In the genomic region with DNA sequence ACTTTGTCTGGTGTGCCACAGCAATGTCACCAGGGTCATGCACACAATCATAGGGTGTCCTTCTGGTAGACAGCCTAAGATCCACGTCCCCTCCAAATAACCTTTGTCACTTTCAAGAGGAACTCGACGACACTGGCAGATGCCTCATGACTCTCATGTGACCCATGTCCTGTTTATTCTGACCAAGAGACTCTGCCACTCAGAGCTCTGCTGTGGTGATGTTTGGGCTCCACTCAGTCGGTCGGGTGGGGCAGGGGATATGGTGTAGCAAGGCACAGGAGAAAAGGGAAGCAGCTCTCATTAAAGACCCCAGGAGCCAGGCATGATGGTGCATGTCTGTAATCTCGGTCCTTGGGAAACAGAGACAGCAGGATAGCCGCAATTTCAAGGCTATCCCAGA, we compare ENCODE assay signal across 12 mouse cellular contexts. TPM values are rescaled to one million over a fixed set of nuclear protein-coding genes. Genes with fewer than 3 reads are reported as not detected.
A peak's percentile ranks its signal among the peaks of the same experiment; 100 is the strongest.
DNase-seq lines count a peak whose midpoint lies in the region; TF ChIP-seq lines count a peak whose summit lies in the region.
"Had no signal": no experiment of that assay in that cellular context is flagged by ENCODE, and none has a peak within 500 bp of the region (broad histone marks: within the 10 kb centered on the region; RNA-seq: fewer than 3 reads in every experiment).

No protein-coding gene starts in this region.

- TF ChIP-seq CTCF in thymus, adult 2 months (IDR thresholded peaks at IDR 0.05; ENCODE audit: borderline replicate concordance, control insufficient read depth, extremely low read depth, insufficient read depth, low read length, poor library complexity), result no peak

- peak; percentile 50 to 73 for DNase-seq in heart, adult 18-20 months
- no peak for DNase-seq in heart, postnatal 25 days (ENCODE audit: low spot score)
- DNase-seq in thymus, adult 2 months, result no peak
- DNase-seq in thymus, postnatal 10 days (ENCODE audit: low spot score in 2 of 2), result no peak
- DNase-seq in lung, postnatal 14 days, result peak; percentile 26
- DNase-seq in kidney, postnatal 36 days, result no peak
- no peak for DNase-seq in thymus, postnatal 0 days (ENCODE audit: low spot score)
- DNase-seq in thymus, postnatal 4 days, result no peak

- no peak overlapping the region; the same call in 1 of the 2 replicates for H3K27ac ChIP-seq in thymus, adult 2 months (ENCODE audit: control insufficient read depth, insufficient read depth, low read length)
- H3K27ac ChIP-seq: heart, embryonic 15.5 days; limb, embryonic 10.5 days; neural tube, embryonic 12.5 days had no signal

- no peaks in the 10 kb centered on the region for H3K36me3 ChIP-seq in thymus, adult 2 months (ENCODE audit: control insufficient read depth, insufficient read depth, low read length)
- H3K36me3 ChIP-seq: heart, embryonic 15.5 days; limb, embryonic 10.5 days; neural tube, embryonic 12.5 days had no signal

- H3K4me3 ChIP-seq in thymus, adult 2 months (ENCODE audit: control insufficient read depth, insufficient read depth, low read length), result peak overlapping the region; percentile 16; the same call in 1 of the 2 replicates
- H3K4me3 ChIP-seq: erythroblast, embryonic 14.5 days; heart, embryonic 15.5 days; limb, embryonic 10.5 days; neural tube, embryonic 12.5 days had no signal

- 31% methylated on average over 7 of the region's 7 CpGs for WGBS in thymus, adult 2 months

- no peaks in the 10 kb centered on the region for H3K27me3 ChIP-seq in thymus, adult 2 months (ENCODE audit: control insufficient read depth, insufficient read depth, low read length)
- H3K27me3 ChIP-seq: neural tube, embryonic 12.5 days had no signal

- intact Hi-C loops in heart, postnatal 25 days (cut with DNase I), result no loop called here

- TF ChIP-seq POLR2A in thymus, adult 2 months (IDR thresholded peaks at IDR 0.05; ENCODE audit: control insufficient read depth, extremely low read depth, insufficient read depth, low read length, poor library complexity), result no peak

- H3K4me1 ChIP-seq in thymus, adult 2 months (replicated peaks; ENCODE audit: control insufficient read depth, insufficient read depth, low read length), result no peaks in the 10 kb centered on the region
- H3K4me1 ChIP-seq: heart, embryonic 15.5 days; limb, embryonic 10.5 days; neural tube, embryonic 12.5 days had no signal

RNA-seq across cellular contexts. Expression of a gene that starts 8.2 kb away (rescaled TPM):
- total RNA-seq in heart, adult 18-20 months (2021), result 10 to 100 TPM; 16.9 to 20.0 TPM
- 10 to 100 TPM; 17.1 to 18.0 TPM for total RNA-seq in heart, postnatal 25 days (2021)
- 237 and 275 TPM in 2 replicates for polyA plus RNA-seq in thymus, adult 2 months (2012; rRNA removed)
- 134 and 147 TPM in 2 replicates for polyA plus RNA-seq in thymus, postnatal 0 days (2015; fragmentation: Nextera tagmentation; extraction: Ambion mirVana)

RNA-seq across cellular contexts. Expression of a gene that starts 8.5 kb away (rescaled TPM):
- 1 to 10 TPM; 4.1 to 4.6 TPM for total RNA-seq in heart, adult 18-20 months (2021)
- total RNA-seq in heart, postnatal 25 days (2021), result 1 to 10 TPM; 3.5 to 3.6 TPM
- 24.4 and 25.6 TPM in 2 replicates for polyA plus RNA-seq in thymus, adult 2 months (2012; rRNA removed)
- polyA plus RNA-seq in thymus, postnatal 0 days (2015; fragmentation: Nextera tagmentation; extraction: Ambion mirVana), result 9.8 and 10.8 TPM in 2 replicates

RNA-seq across cellular contexts. Expression of a gene that starts 40.8 kb away (rescaled TPM):
- total RNA-seq in heart, adult 18-20 months (2021), result 1 to 10 TPM; 5.0 to 6.4 TPM
- total RNA-seq in heart, postnatal 25 days (2021), result 1 to 10 TPM; 5.1 to 5.3 TPM
- polyA plus RNA-seq in thymus, adult 2 months (2012; rRNA removed), result 4.2 and 6.5 TPM in 2 replicates
- polyA plus RNA-seq in thymus, postnatal 0 days (2015; fragmentation: Nextera tagmentation; extraction: Ambion mirVana), result 1.1 TPM in 2 replicates

Comparison
In these comparisons a context has a peak if more than half of its experiments do, and no peak if none do; other contexts are left out.
1. DNase-seq: peak in heart, adult 18-20 months (2 of 2) and lung, postnatal 14 days (single experiment); none in heart, postnatal 25 days (single experiment), thymus, adult 2 months (single experiment), thymus, postnatal 10 days (0 of 2), kidney, postnatal 36 days (0 of 2), thymus, postnatal 0 days (single experiment) and thymus, postnatal 4 days (single experiment).